Mouse (Mus musculus): Measurements from ENCODE around the gene Acoxl.

- TF ChIP-seq CTCF (IDR thresholded peaks at IDR 0.05; ENCODE audit: borderline replicate concordance, insufficient read depth, low read depth, low read length) (no peak), POLR2A (IDR thresholded peaks at IDR 0.05; ENCODE audit: borderline replicate concordance, insufficient read depth, low read length) (no peak)
These were observed 100.5 kb downstream of the Acoxl start for GRCm38 (mm10) chr2:127939206-127939605.
